Mouse (Mus musculus) neural tube, embryonic 14.5 days (tissue): ENCODE results near the gene Tlr9. TPM values are rescaled to one million over a fixed set of nuclear protein-coding genes. Genes with fewer than 3 reads are reported as not detected.

Source experiments
- ATAC-seq: fragments of 200-750 bp; cut with Nextera tagmentation; 2 replicates; pipeline ENCODE4 v1.8.0; 2017; ENCODE audit warnings: low read depth, mild to moderate bottlenecking, moderate TSS enrichment, moderate library complexity
- H3K27ac ChIP-seq: fragments of 300-500 bp; sonication (generic); 2 replicates; pipeline ENCODE4 v1.5.1; 2014; ENCODE audit warnings: low read depth, mild to moderate bottlenecking, control low read depth, low read length, moderate library complexity, mixed read lengths
- H3K27me3 ChIP-seq: fragments of 300-500 bp; sonication (generic); 2 replicates; pipeline ENCODE4 v1.6.1; 2014; ENCODE audit warnings: low read length; ENCODE audit not compliant: control insufficient read depth, insufficient read depth
- H3K36me3 ChIP-seq: fragments of 300-500 bp; sonication (generic); 2 replicates; pipeline ENCODE4 v1.6.1; 2014; ENCODE audit warnings: low read length, mixed read lengths; ENCODE audit not compliant: control insufficient read depth, insufficient read depth
- H3K4me1 ChIP-seq: fragments of 300-500 bp; sonication (generic); 2 replicates; pipeline ENCODE4 v1.6.1; 2014; ENCODE audit warnings: low read length; ENCODE audit not compliant: control insufficient read depth, insufficient read depth
- H3K4me2 ChIP-seq: fragments of 300-500 bp; sonication (generic); 2 replicates; pipeline ENCODE4 v1.6.1; 2014; ENCODE audit warnings: mild to moderate bottlenecking, low read depth, low read length, control low read depth
- H3K4me3 ChIP-seq: fragments of 300-500 bp; sonication (generic); 2 replicates; pipeline ENCODE4 v1.5.1; 2014; ENCODE audit warnings: low read depth, low read length, control low read depth, mixed read lengths
- H3K9ac ChIP-seq: fragments of 300-500 bp; sonication (generic); replicated peaks from 2 replicates; pipeline ENCODE4 v1.6.1; 2014; ENCODE audit warnings: low read depth, mild to moderate bottlenecking, control low read depth, low read length, mixed read lengths
- H3K9me3 ChIP-seq: fragments of 300-500 bp; sonication (generic); 2 replicates; pipeline ENCODE4 v1.6.1; 2016; ENCODE audit warnings: low read length; ENCODE audit not compliant: control insufficient read depth
- WGBS: fragments of 180-500 bp; shearing (Covaris S2); extraction: QIAGEN DNeasy Blood & Tissue Kit; methylation state at CpG from one replicate; pipeline ENCODE4 v1.1.7; 2014; 5-methylcytosine and 5-hydroxymethylcytosine counted together
- polyA plus RNA-seq: library from polyadenylated mRNA; unstranded; fragments of >200 nt; fragmentation: Nextera tagmentation; extraction: Ambion mirVana; gene quantifications from 2 replicates; pipeline ENCODE4 v1.2.1, GENCODE M21; 2014

Tlr9 gene
- polyA plus RNA-seq, 1 experiment from 2014 or later = 0.09 TPM

DNA sequence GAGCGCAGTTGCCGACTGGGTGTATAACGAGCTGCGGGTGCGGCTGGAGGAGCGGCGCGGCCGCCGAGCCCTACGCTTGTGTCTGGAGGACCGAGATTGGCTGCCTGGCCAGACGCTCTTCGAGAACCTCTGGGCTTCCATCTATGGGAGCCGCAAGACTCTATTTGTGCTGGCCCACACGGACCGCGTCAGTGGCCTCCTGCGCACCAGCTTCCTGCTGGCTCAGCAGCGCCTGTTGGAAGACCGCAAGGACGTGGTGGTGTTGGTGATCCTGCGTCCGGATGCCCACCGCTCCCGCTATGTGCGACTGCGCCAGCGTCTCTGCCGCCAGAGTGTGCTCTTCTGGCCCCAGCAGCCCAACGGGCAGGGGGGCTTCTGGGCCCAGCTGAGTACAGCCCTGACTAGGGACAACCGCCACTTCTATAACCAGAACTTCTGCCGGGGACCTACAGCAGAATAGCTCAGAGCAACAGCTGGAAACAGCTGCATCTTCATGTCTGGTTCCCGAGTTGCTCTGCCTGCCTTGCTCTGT is 3.8 kb downstream of the Tlr9 start:
- Histone ChIP-seq H3K9me3 (no peaks in the 10 kb centered on the region), H3K4me1 (no peaks in the 10 kb centered on the region)
- ATAC-seq = peak; percentile 80

DNA sequence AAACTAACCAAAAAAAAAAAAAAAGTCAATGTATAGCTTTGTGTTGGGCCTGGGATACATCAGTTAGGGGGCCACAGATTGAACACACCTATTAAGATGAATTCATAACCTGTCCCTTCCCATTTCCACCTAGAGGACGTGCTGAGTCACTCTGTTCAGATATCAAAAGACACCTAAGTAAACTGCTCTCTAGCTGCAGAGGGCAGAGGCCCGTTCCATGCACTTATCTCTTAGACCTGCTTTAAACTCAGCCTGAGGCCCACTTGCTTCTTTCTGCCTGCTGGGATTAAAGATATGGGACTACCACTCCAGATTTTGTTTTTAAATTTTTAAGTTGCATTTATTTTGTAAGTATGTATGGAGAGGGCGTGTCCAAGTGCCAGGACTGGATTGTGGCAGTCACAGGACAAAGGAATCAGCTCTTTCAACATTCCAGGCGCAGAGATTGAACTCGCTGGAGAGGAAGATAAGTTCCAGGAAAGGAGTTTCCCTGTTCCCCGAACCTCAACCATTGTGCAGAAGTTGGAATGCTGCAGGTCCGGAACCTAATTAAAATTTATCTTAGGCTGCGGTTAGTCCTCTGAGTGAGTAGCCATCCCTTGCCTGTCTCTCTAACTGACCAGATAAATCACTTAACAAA is 5.5 kb downstream of the Tlr9 start:
- no peak overlapping the region for H3K4me3 ChIP-seq
- H3K27ac ChIP-seq = no peak overlapping the region
- ATAC-seq = no peak
- no peaks in the 10 kb centered on the region for H3K4me1 ChIP-seq
- H3K9me3 ChIP-seq = no peaks in the 10 kb centered on the region
- 81% methylated on average over 8 of the region's 8 CpGs for WGBS
- peaks cover 5% of the 10 kb centered on the region for H3K36me3 ChIP-seq
- H3K4me2 ChIP-seq = no peak overlapping the region
- no peak overlapping the region for H3K9ac ChIP-seq
- H3K27me3 ChIP-seq = no peaks in the 10 kb centered on the region

More for the DNA sequence above, 3.8 kb downstream of the Tlr9 start:
- Histone ChIP-seq H3K27me3 (no peaks in the 10 kb centered on the region), H3K27ac (no peak overlapping the region), H3K4me3 (peak overlapping the region; percentile 32), H3K9ac (peak overlapping the region; percentile 53), H3K4me2 (peak overlapping the region; percentile 65), H3K36me3 (no peaks in the 10 kb centered on the region)
- WGBS = 6% methylated on average over 34 of the region's 34 CpGs

DNA sequence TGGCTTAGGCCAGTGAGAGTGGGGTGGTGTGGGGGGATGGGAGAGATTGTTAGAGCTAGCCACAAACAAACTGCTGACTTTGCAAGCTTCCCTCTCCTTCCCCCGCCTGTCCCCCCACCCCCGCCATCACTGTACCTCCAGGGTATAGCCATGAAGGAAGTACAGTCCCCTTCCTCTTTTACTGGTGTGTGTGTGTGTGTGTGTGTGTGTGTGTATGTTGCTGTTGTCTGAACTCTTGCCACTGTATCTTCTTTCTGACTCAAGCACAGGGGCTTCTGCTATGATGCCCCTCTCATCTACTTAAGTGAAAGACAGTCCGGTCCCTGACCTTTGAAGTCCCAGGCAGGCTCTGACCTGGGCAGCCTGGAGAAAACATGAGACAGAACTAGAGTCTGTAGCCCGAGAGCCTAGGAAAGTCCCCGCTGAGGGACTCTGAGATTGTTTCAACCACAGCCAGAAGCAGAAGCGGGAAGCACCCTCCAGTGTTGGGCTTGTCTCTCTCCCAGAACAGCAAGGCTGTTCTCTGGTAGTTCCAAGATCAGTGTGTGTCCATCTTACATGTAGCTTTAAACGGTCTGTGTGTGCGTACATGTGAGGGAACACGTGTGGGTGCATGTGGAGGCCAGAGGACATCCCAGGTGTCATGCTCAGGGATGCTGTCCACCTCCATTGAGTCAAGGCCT is 7.8 kb downstream of the Tlr9 start:
- no peaks in the 10 kb centered on the region for H3K9me3 ChIP-seq
- H3K27ac ChIP-seq = no peak overlapping the region
- H3K4me2 ChIP-seq = no peak overlapping the region
- no peak overlapping the region for H3K4me3 ChIP-seq
- 90% methylated on average over 7 of the region's 9 CpGs for WGBS
- no peak for ATAC-seq
- H3K27me3 ChIP-seq = no peaks in the 10 kb centered on the region
- H3K9ac ChIP-seq = no peak overlapping the region
- H3K4me1 ChIP-seq = no peaks in the 10 kb centered on the region
- H3K36me3 ChIP-seq = peaks cover 19% of the 10 kb centered on the region

DNA sequence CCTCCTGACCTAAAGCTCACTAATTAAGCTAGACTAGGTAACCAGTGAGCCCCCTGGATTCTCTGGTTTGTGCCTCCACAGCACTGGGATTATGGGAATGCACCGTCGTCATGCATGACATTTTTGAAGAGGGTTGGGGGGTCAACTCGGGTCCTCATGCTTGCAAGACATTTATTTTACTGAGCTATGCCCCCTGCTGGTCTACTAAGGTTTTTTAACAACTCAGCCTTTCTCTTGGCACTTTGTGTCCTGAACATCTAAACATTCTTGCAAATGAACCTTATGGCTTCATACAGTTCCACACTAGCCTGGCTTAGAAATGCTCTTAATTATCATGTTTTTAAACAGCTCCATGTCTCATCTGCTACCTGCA is 8.3 kb downstream of the Tlr9 start:
- Histone ChIP-seq H3K9ac (no peak overlapping the region), H3K4me1 (no peaks in the 10 kb centered on the region), H3K27me3 (no peaks in the 10 kb centered on the region), H3K36me3 (peaks cover 19% of the 10 kb centered on the region), H3K4me3 (no peak overlapping the region), H3K9me3 (no peaks in the 10 kb centered on the region), H3K4me2 (no peak overlapping the region), H3K27ac (no peak overlapping the region)
- no peak for ATAC-seq
- 66% methylated on average over 3 of the region's 3 CpGs for WGBS

DNA sequence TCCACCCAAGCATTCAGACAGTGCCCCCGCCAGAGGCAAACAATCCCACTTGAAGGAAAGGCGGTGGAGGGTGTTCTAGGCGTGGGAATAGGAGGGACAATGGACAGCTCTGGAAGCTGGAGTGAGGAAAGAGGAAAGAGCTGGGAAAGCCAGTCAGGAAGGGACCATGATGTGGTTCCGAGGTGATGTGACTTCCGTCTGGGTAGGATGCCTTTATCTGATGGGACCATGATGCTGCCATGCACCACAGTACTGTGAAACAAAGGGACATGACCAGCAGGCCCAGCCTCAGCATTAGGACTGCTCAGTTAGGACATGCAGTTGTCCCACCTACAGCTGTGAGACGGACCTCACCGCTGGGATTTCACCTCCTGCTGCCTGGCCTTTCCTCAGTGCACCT is 8.8 kb downstream of the Tlr9 start:
- WGBS = 90% methylated on average over 7 of the region's 7 CpGs
- ATAC-seq = no peak
- H3K9ac ChIP-seq = no peak overlapping the region
- H3K36me3 ChIP-seq = peaks cover 22% of the 10 kb centered on the region
- no peak overlapping the region for H3K4me2 ChIP-seq
- H3K9me3 ChIP-seq = no peaks in the 10 kb centered on the region
- H3K4me1 ChIP-seq = no peaks in the 10 kb centered on the region
- H3K27ac ChIP-seq = no peak overlapping the region
- H3K4me3 ChIP-seq = no peak overlapping the region
- H3K27me3 ChIP-seq = no peaks in the 10 kb centered on the region

DNA sequence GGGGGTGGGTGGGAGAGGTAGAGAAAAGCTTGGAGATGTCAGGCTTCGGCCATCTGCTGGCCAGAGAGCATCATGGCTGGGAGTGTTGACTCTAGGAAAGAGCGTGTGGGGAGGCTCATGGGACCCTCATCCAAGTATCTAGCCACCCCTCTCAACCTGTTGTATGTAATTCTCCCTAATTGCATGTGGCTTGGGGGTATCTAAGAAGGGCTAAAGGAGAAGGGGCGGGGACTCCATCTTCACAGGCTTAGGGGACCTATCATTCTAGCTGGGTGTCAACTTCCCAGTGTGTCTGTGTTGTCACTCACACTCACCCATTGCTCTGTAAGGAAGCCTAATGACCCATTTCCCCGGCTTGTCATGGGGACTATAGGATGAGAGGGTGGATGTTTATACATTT is 9.4 kb downstream of the Tlr9 start:
- ATAC-seq = no peak
- Histone ChIP-seq H3K27me3 (no peaks in the 10 kb centered on the region), H3K9ac (no peak overlapping the region), H3K4me1 (no peaks in the 10 kb centered on the region), H3K27ac (no peak overlapping the region), H3K36me3 (peaks cover 28% of the 10 kb centered on the region), H3K9me3 (no peaks in the 10 kb centered on the region), H3K4me3 (no peak overlapping the region), H3K4me2 (no peak overlapping the region)
- WGBS = 86% methylated on average over 4 of the region's 4 CpGs

DNA sequence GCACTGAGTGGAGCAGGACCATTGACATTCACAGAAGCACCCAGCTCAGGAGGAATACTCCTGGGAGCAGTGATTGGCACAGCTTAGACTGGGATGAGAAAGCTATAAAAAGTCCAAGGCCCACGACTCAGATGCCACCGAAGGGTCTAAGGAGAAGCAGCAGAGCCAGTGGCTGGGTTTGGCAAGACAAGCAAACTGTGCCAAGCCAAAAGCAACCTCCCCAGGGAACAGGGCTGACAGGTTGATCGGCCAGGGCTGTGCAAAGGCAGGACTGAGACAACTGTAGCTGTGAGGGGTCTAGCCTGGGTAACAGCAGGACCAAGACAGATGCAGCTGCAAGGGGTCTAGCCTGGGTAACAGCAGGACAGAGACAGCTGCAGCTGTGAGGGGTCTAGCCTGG is 10.6 kb downstream of the Tlr9 start:
- H3K4me2 ChIP-seq = no peak overlapping the region
- WGBS = 86% methylated on average over 3 of the region's 3 CpGs
- no peak overlapping the region for H3K27ac ChIP-seq
- H3K27me3 ChIP-seq = no peaks in the 10 kb centered on the region
- H3K4me1 ChIP-seq = no peaks in the 10 kb centered on the region
- no peak for ATAC-seq
- no peak overlapping the region for H3K9ac ChIP-seq
- no peak overlapping the region for H3K4me3 ChIP-seq
- H3K9me3 ChIP-seq = no peaks in the 10 kb centered on the region
- H3K36me3 ChIP-seq = peaks cover 39% of the 10 kb centered on the region

DNA sequence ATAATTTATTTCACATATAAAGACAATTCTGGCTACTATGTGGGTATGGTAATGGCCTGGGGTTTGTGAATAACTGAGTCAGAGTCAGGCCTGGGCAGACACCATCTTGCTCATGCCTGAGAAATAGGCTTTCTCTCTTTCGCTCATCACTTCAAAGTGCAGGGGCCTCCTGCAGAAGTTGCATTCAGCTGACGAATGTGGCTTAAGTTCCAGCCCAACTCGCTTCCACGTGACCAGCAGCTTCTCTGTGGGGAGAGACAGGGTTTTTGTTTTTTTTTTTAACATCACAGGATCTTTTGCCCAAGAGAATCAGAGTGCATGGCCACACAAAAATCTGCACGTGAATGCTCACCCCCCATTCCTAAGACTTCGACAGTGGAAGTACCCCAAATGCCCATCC is 11.6 kb downstream of the Tlr9 start:
- no peak overlapping the region for H3K4me3 ChIP-seq
- no peak overlapping the region for H3K9ac ChIP-seq
- no peak overlapping the region for H3K27ac ChIP-seq
- peaks cover 49% of the 10 kb centered on the region for H3K36me3 ChIP-seq
- H3K9me3 ChIP-seq = no peaks in the 10 kb centered on the region
- H3K27me3 ChIP-seq = no peaks in the 10 kb centered on the region
- 78% methylated on average over 6 of the region's 6 CpGs for WGBS
- ATAC-seq = no peak
- H3K4me1 ChIP-seq = no peaks in the 10 kb centered on the region
- no peak overlapping the region for H3K4me2 ChIP-seq

DNA sequence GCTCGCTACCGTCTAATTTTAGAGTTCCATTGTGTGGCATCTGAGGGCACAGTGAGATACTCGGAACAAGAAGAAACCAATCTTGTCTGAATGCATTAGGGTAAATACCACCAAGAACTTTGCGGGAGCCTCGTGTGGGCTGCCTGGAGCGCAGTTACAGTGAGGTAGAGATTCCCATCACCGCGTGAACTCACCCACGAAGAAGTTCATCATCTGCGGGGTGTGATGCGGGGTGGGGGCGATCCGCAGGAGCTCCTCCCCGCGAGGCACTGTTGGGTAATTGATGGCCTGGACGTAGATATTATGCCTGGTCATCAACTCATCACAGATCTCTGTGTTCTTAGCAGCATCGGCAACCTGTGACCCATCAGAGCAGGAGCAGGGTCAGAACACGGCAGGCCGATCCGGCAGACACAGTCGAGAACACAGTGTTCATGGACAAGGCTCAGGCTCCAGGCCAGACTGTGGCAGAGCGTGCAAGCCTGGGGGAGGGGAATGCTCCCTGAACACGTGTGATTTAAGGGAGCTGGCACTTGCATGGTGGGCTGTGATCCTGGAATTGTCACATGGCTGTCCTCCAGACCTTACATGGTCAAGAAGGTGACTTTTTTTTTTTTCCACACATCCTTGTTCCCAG is 12.9 kb downstream of the Tlr9 start:
- Histone ChIP-seq H3K9ac (no peak overlapping the region), H3K27ac (no peak overlapping the region), H3K9me3 (no peaks in the 10 kb centered on the region), H3K4me1 (no peaks in the 10 kb centered on the region), H3K36me3 (peaks cover 60% of the 10 kb centered on the region), H3K27me3 (no peaks in the 10 kb centered on the region), H3K4me2 (no peak overlapping the region), H3K4me3 (no peak overlapping the region)
- ATAC-seq = no peak
- 87% methylated on average over 23 of the region's 23 CpGs for WGBS
